Mouse (Mus musculus) kidney, embryonic 14.5 days (tissue): ENCODE data around the gene Cacna1d. TPM values are rescaled to one million over a fixed set of nuclear protein-coding genes. Genes with fewer than 3 reads are reported as not detected.

Source experiments
- ATAC-seq: fragments of 200-750 bp; cut with Nextera tagmentation; 2 replicates; pipeline ENCODE4 v1.8.0; 2017; ENCODE audit warnings: moderate number of reproducible peaks, mild to moderate bottlenecking, moderate TSS enrichment, moderate library complexity; ENCODE audit not compliant: low FRiP score, low TSS enrichment
- H3K27ac ChIP-seq: fragments of 300-500 bp; sonication (generic); 2 replicates; pipeline ENCODE4 v1.5.1; 2014; ENCODE audit warnings: low read depth, mild to moderate bottlenecking, low read length, moderate library complexity, mixed read lengths
- H3K27me3 ChIP-seq: fragments of 300-500 bp; sonication (generic); 2 replicates; pipeline ENCODE4 v1.6.1; 2014; ENCODE audit warnings: mild to moderate bottlenecking, low read length; ENCODE audit not compliant: control insufficient read depth, insufficient read depth
- H3K36me3 ChIP-seq: fragments of 300-500 bp; sonication (generic); 2 replicates; pipeline ENCODE4 v1.6.1; 2014; ENCODE audit warnings: low read length, mixed read lengths; ENCODE audit not compliant: control insufficient read depth, insufficient read depth
- H3K4me1 ChIP-seq: fragments of 300-500 bp; sonication (generic); 2 replicates; pipeline ENCODE4 v1.6.1; 2014; ENCODE audit warnings: low read length, mixed read lengths; ENCODE audit not compliant: control insufficient read depth, insufficient read depth
- H3K4me2 ChIP-seq: fragments of 300-500 bp; sonication (generic); replicated peaks from 2 replicates; pipeline ENCODE4 v1.6.1; 2014; ENCODE audit warnings: low read depth, mild to moderate bottlenecking, low read length
- H3K4me3 ChIP-seq: fragments of 300-500 bp; sonication (generic); 2 replicates; pipeline ENCODE4 v1.5.1; 2014; ENCODE audit warnings: mild to moderate bottlenecking, low read length
- H3K9ac ChIP-seq: fragments of 300-500 bp; sonication (generic); 2 replicates; pipeline ENCODE4 v1.6.1; 2014; ENCODE audit warnings: low read depth, mild to moderate bottlenecking, low read length, moderate library complexity
- H3K9me3 ChIP-seq: fragments of 300-500 bp; sonication (generic); 2 replicates; pipeline ENCODE4 v1.6.1; 2016; ENCODE audit warnings: low read length; ENCODE audit not compliant: control insufficient read depth
- WGBS: fragments of 180-500 bp; shearing (Covaris S2); extraction: QIAGEN DNeasy Blood & Tissue Kit; methylation state at CpG from one replicate; pipeline ENCODE4 v1.1.7; 2014; 5-methylcytosine and 5-hydroxymethylcytosine counted together
- polyA plus RNA-seq: library from polyadenylated mRNA; unstranded; fragments of >200 nt; fragmentation: Nextera tagmentation; extraction: Ambion mirVana; gene quantifications from 2 replicates; pipeline ENCODE4 v1.2.1, GENCODE M21; 2014

Gene Cacna1d
- polyA plus RNA-seq, 1 experiment from 2014 or later = 5.1 TPM

DNA sequence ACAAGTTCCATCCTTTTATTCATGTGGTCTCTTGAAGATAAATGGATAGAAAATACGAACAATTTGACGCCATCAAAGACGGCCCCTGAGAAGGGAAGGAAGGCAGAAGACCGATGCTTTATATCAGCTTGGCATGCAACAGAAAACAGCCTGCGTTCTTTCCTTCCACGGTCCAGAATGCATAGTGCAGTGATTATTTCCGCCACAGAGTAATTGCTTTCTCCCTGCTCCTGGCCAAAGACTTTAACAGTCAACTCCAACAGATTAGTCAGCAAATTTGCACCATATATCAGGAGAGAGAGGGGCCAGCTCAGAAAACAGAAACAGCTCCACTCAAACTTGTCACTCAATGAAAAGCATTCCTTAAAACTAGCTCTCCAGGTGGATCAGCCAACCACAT is 71.8 kb downstream of the Cacna1d start:
- no peaks in the 10 kb centered on the region for H3K36me3 ChIP-seq
- no peaks in the 10 kb centered on the region for H3K27me3 ChIP-seq
- no peaks in the 10 kb centered on the region for H3K4me1 ChIP-seq
- ATAC-seq = no peak
- no peaks in the 10 kb centered on the region for H3K9me3 ChIP-seq
- no peak overlapping the region for H3K27ac ChIP-seq
- H3K9ac ChIP-seq = no peak overlapping the region
- no peak overlapping the region for H3K4me2 ChIP-seq
- H3K4me3 ChIP-seq = no peak overlapping the region
- 62% methylated on average over 7 of the region's 7 CpGs for WGBS

DNA sequence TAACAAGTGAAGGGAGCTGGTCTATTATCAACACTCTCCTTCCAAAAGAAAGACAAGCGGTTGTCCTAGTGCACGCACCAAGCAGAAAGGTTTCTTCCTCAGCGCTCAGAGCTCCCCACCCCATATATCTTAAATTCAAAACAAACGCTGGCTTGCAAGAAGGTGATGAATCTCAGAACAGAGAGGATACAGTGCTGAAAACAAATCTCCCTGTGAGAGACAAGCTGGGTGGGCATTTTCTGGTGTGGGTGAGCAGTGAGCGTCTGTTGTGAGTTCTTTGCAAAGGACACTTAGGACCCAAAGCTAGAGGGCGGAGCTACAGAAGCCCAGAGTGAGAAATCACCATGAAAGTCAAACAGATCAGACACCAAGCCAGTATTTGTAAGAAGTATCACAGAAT is 72.2 kb downstream of the Cacna1d start:
- Histone ChIP-seq H3K27ac (no peak overlapping the region), H3K27me3 (no peaks in the 10 kb centered on the region), H3K4me2 (no peak overlapping the region), H3K4me1 (no peaks in the 10 kb centered on the region), H3K4me3 (no peak overlapping the region), H3K9me3 (no peaks in the 10 kb centered on the region), H3K36me3 (no peaks in the 10 kb centered on the region), H3K9ac (no peak overlapping the region)
- no peak for ATAC-seq
- WGBS = 58% methylated on average over 6 of the region's 6 CpGs

DNA sequence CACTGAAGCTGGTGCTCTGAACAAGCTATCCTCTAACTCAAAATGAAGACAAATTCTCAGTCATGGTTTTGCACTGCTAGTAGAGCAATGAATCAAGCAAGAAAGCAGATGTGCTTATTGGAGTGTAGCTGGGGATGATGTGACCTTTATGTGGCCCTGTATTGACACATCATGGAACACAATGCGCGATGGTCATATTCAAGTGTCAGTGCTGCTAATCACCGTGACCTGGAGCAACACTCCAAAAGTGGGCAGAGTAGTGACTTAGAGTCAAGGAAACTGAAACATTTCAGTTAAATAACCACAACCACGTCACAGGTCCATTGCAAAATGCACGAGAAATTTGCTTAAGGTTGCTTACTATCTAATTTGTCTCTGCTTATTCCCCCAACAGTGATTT is 75.4 kb downstream of the Cacna1d start:
- H3K9me3 ChIP-seq = no peaks in the 10 kb centered on the region
- H3K27ac ChIP-seq = no peak overlapping the region
- H3K4me1 ChIP-seq = no peaks in the 10 kb centered on the region
- no peaks in the 10 kb centered on the region for H3K36me3 ChIP-seq
- no peak overlapping the region for H3K9ac ChIP-seq
- 92% methylated on average over 5 of the region's 5 CpGs for WGBS
- H3K4me2 ChIP-seq = no peak overlapping the region
- no peaks in the 10 kb centered on the region for H3K27me3 ChIP-seq
- ATAC-seq = no peak
- H3K4me3 ChIP-seq = no peak overlapping the region

DNA sequence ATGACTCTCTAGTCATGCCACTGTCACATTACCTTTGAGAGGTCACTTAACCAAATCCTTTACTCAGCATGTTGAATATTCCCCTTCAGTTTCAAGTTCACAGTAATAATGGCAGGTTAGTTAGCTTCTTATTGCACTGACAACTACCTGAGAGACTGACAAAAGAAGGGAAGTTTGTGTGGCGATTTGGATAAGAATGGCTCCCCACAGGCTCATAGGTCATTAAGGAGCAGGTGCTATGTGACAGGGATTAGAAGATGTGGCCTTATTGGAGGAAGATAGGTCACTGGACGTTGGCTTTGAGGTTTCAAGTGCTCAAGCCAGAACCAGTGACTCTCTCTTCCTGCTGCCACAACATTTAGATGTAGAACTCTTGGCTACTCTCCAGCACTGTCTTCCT is 77.1 kb downstream of the Cacna1d start:
- no peaks in the 10 kb centered on the region for H3K4me1 ChIP-seq

DNA sequence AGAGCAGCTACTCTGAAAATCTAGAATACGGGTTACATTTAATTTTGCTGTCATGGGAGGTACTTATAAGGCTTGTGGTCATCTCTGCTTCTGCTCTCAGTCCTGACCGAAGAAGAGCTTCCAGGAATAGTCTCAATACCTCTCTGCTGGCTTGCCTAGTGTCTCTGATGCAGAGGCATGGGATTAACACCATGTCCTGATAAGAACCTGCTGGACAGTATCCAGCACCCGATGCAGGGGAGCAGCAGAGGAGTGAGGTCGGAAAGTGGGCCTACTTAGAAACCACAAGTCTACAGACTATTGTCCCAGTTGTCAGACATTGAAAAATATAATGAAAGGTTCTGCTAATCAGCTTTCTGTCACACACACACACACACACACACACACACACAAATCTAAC is 81.9 kb downstream of the Cacna1d start:
- Histone ChIP-seq H3K9ac (no peak overlapping the region), H3K4me3 (no peak overlapping the region), H3K36me3 (no peaks in the 10 kb centered on the region), H3K4me1 (no peaks in the 10 kb centered on the region), H3K4me2 (no peak overlapping the region), H3K27me3 (no peaks in the 10 kb centered on the region), H3K9me3 (no peaks in the 10 kb centered on the region), H3K27ac (no peak overlapping the region)
- WGBS = 86% methylated on average over 4 of the region's 4 CpGs
- no peak for ATAC-seq

More for the DNA sequence above, 77.1 kb downstream of the Cacna1d start:
- Histone ChIP-seq H3K27ac (no peak overlapping the region), H3K9ac (no peak overlapping the region), H3K27me3 (no peaks in the 10 kb centered on the region), H3K4me3 (no peak overlapping the region), H3K4me2 (no peak overlapping the region), H3K9me3 (no peaks in the 10 kb centered on the region), H3K36me3 (no peaks in the 10 kb centered on the region)
- WGBS = 79% methylated on average over 2 of the region's 2 CpGs
- ATAC-seq = no peak

DNA sequence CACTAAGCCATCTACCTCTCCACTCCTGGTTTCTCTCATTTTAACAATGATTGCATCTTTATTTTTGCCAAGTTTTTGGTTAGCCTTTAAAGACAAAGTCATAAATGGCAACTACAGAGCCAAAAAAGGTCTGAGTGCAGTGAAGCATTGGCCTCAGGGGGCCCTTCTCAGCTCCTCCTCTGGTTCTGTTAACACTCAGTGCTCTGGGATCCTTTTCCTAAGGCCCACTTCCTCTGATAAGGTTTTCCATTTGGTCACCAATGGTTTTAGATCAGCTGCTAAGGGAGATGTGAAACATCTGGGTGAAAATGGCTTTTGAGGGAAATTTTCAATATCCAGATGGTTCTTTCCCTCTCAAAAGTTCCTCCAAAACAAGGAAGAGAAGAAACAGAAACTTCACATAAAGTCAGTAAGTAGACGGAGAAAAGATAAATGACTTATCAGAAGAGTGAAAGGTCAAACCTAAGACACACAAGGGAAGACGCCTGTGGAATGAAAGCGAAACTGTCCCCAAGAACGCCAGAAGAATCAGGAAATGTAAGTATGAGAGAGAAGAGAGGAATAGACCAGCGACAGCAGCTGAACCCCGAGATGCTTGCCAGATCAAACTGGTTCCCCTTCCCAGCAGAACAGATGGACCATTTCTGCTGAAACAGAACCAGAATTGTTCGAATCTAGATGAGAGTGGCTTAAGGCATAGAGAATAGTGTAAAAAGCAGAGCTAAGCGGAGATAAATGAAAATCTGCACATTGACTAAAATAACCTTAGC is 85.6 kb downstream of the Cacna1d start:
- WGBS = 61% methylated on average over 8 of the region's 8 CpGs
- Histone ChIP-seq H3K27ac (peak overlapping the region; percentile 21; the same call in 1 of the 2 replicates), H3K4me3 (no peak overlapping the region), H3K4me1 (no peaks in the 10 kb centered on the region), H3K27me3 (no peaks in the 10 kb centered on the region), H3K4me2 (no peak overlapping the region), H3K36me3 (no peaks in the 10 kb centered on the region), H3K9me3 (no peaks in the 10 kb centered on the region), H3K9ac (no peak overlapping the region)
- no peak for ATAC-seq

DNA sequence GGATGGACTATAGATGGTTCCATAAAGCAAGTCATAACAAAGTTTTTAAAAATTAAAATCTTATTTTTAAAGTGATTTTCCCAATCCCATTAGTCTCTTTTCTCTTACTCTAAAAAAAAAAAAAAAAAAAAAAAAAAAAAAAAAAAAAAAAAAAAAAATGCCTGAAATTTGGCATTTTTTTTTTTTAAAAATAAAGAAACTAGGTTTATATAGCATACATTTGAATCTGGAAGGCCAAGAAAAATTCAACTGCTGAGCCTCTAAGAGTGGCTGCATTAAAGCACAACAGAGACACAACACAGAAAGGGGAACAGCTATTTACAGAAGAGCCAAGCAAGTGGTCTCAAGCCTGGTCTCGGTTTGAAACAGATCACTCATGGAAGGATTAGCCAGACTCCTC is 112.9 kb downstream of the Cacna1d start:
- no peaks in the 10 kb centered on the region for H3K36me3 ChIP-seq
- H3K4me2 ChIP-seq = no peak overlapping the region
- peaks cover 4% of the 10 kb centered on the region; the same call in 1 of the 2 replicates for H3K9me3 ChIP-seq
- no peak overlapping the region for H3K9ac ChIP-seq
- no peak for ATAC-seq
- no peak overlapping the region for H3K4me3 ChIP-seq
- no peaks in the 10 kb centered on the region for H3K4me1 ChIP-seq
- no peak overlapping the region for H3K27ac ChIP-seq
- 85% methylated on average over 1 of the region's 1 CpGs for WGBS
- H3K27me3 ChIP-seq = no peaks in the 10 kb centered on the region

DNA sequence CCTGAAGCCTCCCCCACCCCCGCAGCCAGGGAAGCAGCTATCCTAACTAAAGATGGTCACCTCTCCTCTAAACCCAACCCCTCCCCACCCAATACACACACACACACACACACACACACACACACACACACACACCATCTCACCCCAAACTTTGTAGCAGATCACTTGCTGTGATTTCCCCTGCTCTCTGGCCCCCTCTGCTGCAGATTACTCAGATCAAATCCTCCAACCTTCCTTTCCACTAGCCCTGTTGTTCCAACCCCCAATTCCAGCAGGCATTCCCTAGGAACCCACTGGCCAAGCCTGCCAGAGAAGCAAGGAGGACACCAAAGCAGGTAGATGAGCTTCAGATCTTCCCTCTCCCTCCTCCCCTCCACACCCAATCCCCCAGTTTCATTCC is 118.4 kb downstream of the Cacna1d start:
- Histone ChIP-seq H3K27ac (no peak overlapping the region), H3K4me3 (no peak overlapping the region), H3K4me1 (no peaks in the 10 kb centered on the region), H3K27me3 (no peaks in the 10 kb centered on the region), H3K36me3 (no peaks in the 10 kb centered on the region), H3K9ac (no peak overlapping the region), H3K4me2 (no peak overlapping the region), H3K9me3 (peaks cover 4% of the 10 kb centered on the region; the same call in 1 of the 2 replicates)
- ATAC-seq = no peak
- 25% methylated on average over 1 of the region's 1 CpGs for WGBS

DNA sequence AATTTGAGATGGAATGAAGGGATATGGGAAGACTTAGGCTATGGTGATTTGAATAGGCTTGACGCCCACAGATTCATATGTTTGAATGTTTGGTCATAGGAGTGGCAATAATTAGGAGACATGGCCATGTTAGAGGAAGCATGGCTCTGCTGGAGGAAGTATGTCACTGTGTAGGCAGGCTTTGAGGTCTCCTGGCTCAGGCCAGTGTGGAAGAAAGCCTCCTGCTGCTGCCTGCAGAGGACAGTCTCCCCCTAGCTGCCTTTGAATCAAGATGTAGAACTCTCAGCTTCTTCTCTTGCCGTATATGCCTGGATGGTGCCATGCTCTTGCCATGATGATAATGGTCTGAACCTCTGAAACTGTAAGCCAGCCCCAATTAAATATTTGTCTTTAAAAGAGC is 120.2 kb downstream of the Cacna1d start:
- ATAC-seq = no peak
- H3K4me3 ChIP-seq = no peak overlapping the region
- peaks cover 4% of the 10 kb centered on the region; the same call in 1 of the 2 replicates for H3K9me3 ChIP-seq
- no peak overlapping the region for H3K9ac ChIP-seq
- no peaks in the 10 kb centered on the region for H3K27me3 ChIP-seq
- WGBS = 84% methylated on average over 2 of the region's 2 CpGs
- H3K4me2 ChIP-seq = no peak overlapping the region
- no peaks in the 10 kb centered on the region for H3K4me1 ChIP-seq
- no peaks in the 10 kb centered on the region for H3K36me3 ChIP-seq
- no peak overlapping the region for H3K27ac ChIP-seq
